Mouse (Mus musculus): ENCODE measurements around the gene Ngb.

DNA sequence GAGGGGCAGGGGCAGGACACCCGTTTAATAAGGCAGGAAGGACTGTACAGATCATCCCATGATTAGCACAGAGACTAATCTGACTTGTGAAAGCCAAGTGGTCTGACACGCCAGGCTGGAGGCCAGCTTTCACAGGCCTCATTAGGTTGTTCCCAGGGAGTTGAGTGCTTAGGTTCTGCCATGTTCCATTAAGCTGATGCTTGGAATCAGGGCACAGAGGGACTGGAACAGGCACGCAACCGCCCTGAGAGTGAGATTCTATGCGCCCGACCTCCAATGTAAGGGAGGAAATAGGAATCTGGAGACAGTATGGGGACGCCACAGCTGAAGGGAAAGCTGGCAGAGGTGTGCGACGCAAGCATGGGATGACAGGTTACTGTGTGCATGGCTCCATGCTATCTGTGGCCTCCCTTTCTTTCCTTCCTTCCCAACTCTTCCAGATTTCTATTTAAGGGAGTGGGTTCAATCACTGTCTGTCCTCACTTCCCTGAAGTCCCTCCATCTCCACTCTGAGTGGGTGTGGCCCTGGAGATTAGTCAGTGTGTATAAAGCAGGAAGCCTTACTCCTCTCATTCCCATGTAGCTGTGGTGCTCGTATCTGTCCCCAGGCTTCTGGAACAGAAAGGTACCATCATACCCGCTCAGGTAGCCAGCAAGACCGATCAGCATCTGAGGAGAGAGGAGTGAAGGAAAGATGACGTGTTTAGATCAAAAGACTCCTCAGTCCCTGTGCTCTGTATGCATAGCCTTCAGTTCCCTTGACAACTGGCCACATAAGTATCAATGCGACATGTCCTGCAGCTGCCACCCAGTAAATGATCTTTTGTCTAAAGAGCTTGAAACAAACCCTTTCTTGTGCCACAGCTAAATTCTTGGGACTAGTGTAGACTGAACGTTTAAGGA is 35.4 kb upstream of the Ngb start:
- TF ChIP-seq CTCF (IDR thresholded peaks at IDR 0.05; ENCODE audit: control insufficient read depth, insufficient read depth, insufficient read length) (no peak), CEBPB (IDR thresholded peaks at IDR 0.05; ENCODE audit: low read depth) (no peak), USF1 (IDR thresholded peaks at IDR 0.05; ENCODE audit: low read depth) (no peak), MAX (IDR thresholded peaks at IDR 0.05) (no peak)

Data from C2C12 (cell line).